Comparison of ENCODE assay signal across 8 mouse cellular contexts in genomic region chr7:45052862-45053116, GRCm38 (mm10). TPM values are rescaled to one million over a fixed set of nuclear protein-coding genes. Genes with fewer than 3 reads are reported as not detected.
DNase-seq lines count a peak whose midpoint lies in the region; ATAC-seq and TF ChIP-seq lines count a peak whose summit lies in the region.

Prr12 (minus strand) TSS chr7:45052881.

- H3K4me3 ChIP-seq in gastrocnemius, adult 2 months = peak within 1 kb of the TSS; percentile 77
- peak within 1 kb of the TSS; percentile 84 for H3K4me3 ChIP-seq in intestine, embryonic 16.5 days (ENCODE audit: low read length)
- H3K4me3 ChIP-seq in midbrain, embryonic 12.5 days = peak within 1 kb of the TSS; percentile 95

- TF ChIP-seq CTCF in gastrocnemius, adult 2 months (IDR thresholded peaks at IDR 0.05) = no peak

- H3K27me3 ChIP-seq in intestine, embryonic 16.5 days (replicated peaks; ENCODE audit: control insufficient read depth, insufficient read depth, low read length) = no peaks in the 10 kb centered on the region
- H3K27me3 ChIP-seq in midbrain, embryonic 12.5 days = peaks cover 7% of the 10 kb centered on the region

- H3K9me3 ChIP-seq in intestine, embryonic 16.5 days (ENCODE audit: control insufficient read depth, low read length) = no peaks in the 10 kb centered on the region
- no peaks in the 10 kb centered on the region for H3K9me3 ChIP-seq in midbrain, embryonic 12.5 days

- peaks cover 25% of the 10 kb centered on the region for H3K36me3 ChIP-seq in intestine, embryonic 16.5 days (ENCODE audit: control insufficient read depth, insufficient read depth, low read length)
- peaks cover 29% of the 10 kb centered on the region for H3K36me3 ChIP-seq in midbrain, embryonic 12.5 days

- WGBS in intestine, embryonic 16.5 days = 0% methylated on average over 12 of the region's 18 CpGs
- 0% methylated on average over 2 of the region's 18 CpGs for WGBS in midbrain, embryonic 12.5 days

- H3K4me2 ChIP-seq in intestine, embryonic 16.5 days (ENCODE audit: low read depth, low read length) = peak within 1 kb of the TSS; percentile 74
- H3K4me2 ChIP-seq in midbrain, embryonic 12.5 days (replicated peaks) = peak within 1 kb of the TSS; percentile 98

- intact Hi-C loops in gastrocnemius, adult 2 months (cut with DNase I) = loop anchor here (2.0 kb wide), 1 partner anchor 34 kb away; no protein-coding TSS in a partner anchor

- peak within 1 kb of the TSS; percentile 97 for H3K27ac ChIP-seq in gastrocnemius, adult 2 months
- peak within 1 kb of the TSS; percentile 99 for H3K27ac ChIP-seq in intestine, embryonic 16.5 days (ENCODE audit: low read length)
- H3K27ac ChIP-seq in midbrain, embryonic 12.5 days (replicated peaks) = peak within 1 kb of the TSS; percentile 98

- H3K4me1 ChIP-seq in intestine, embryonic 16.5 days (ENCODE audit: control insufficient read depth, insufficient read depth, low read length) = peaks cover 21% of the 10 kb centered on the region
- H3K4me1 ChIP-seq in midbrain, embryonic 12.5 days = peaks cover 26% of the 10 kb centered on the region

- peak within 1 kb of the TSS; percentile 92 for H3K9ac ChIP-seq in intestine, embryonic 16.5 days (ENCODE audit: low read depth, low read length)
- H3K9ac ChIP-seq in midbrain, embryonic 12.5 days (replicated peaks) = peak within 1 kb of the TSS; percentile 96

- no peak for DNase-seq in heart, adult 18-20 months
- no peak for DNase-seq in heart, adult 9 months (ENCODE audit: low spot score in 2 of 2)
- no peak for DNase-seq in adrenal gland, adult 2 months
- no peak for DNase-seq in gastrocnemius, adult 2 months
- DNase-seq in retina, embryonic 14.5 days (ENCODE audit: low spot score) = no peak
- DNase-seq in cerebellum, adult 11-12 months = no peak

- ATAC-seq in intestine, embryonic 16.5 days = peak; percentile 22
- ATAC-seq in midbrain, embryonic 12.5 days (ENCODE audit: low FRiP score, low read depth) = no peak

RNA-seq across cellular contexts. Expression of gene Prr12, which starts in this region (rescaled TPM):
- total RNA-seq in heart, adult 18-20 months (2021) = 10 to 100 TPM; 21.5 to 21.9 TPM
- total RNA-seq in adrenal gland, adult 2 months (2021) = 10 to 100 TPM; 40.2 to 49.7 TPM
- 17.7 and 21.3 TPM in 2 replicates for polyA plus RNA-seq in adrenal gland, adult 2 months (2012; rRNA removed)
- 10 to 100 TPM; 12.8 to 16.1 TPM for total RNA-seq in gastrocnemius, adult 2 months (2021)
- polyA plus RNA-seq in intestine, embryonic 16.5 days (2015; fragmentation: Nextera tagmentation; extraction: Ambion mirVana) = 6.3 and 6.4 TPM in 2 replicates
- 13.7 and 14.1 TPM in 2 replicates for polyA plus RNA-seq in midbrain, embryonic 12.5 days (2016; fragmentation: Nextera tagmentation; extraction: Ambion mirVana)
